Mouse (Mus musculus): ENCODE results near the gene Dglucy.

GRCm38 (mm10) chr12:100837208-100837607 lies 58.4 kb downstream of the Dglucy start:
- TF ChIP-seq CTCF (conservative IDR thresholded peaks at IDR 0.05; ENCODE audit: low read length) (no peak), POU5F1 (IDR thresholded peaks at IDR 0.05; ENCODE audit: borderline replicate concordance, low read length) (no peak)
